Mouse (Mus musculus) layer of hippocampus, postnatal 25 days (tissue): ENCODE measurements around the gene Capza1. TPM values are rescaled to one million over a fixed set of nuclear protein-coding genes. Genes with fewer than 3 reads are reported as not detected.

Source experiments
- DNase-seq, 2 experiments: peaks; one replicate each; pipeline ENCODE4 v3.0.0; 2022; ENCODE audit warnings: mixed read lengths in 2 of 2, low spot score in 1 of 2; ENCODE audit errors: extremely low spot score in 1 of 2
- total RNA-seq, 2 experiments: library from RNA; stranded (reverse); gene quantifications; 2 replicates each; pipeline ENCODE4 v1.2.3; 2021

Gene Capza1
- total RNA-seq, 2 experiments from 2014 or later, result 47.1 to 47.8 TPM

- DNase-seq, result no peak
Observed at GRCm38 (mm10) chr3:104790401-104790937, 73.8 kb downstream of the Capza1 start.

- DNase-seq, result no peak
Observed at GRCm38 (mm10) chr3:104789822-104790221, 74.5 kb downstream of the Capza1 start.

GRCm38 (mm10) chr3:104789312-104789605 is 75.0 kb downstream of the Capza1 start:
- no peak for DNase-seq

GRCm38 (mm10) chr3:104788561-104789311 is 75.6 kb downstream of the Capza1 start:
- DNase-seq, result peak; percentile 38 to 53

- no peak for DNase-seq
Observed at GRCm38 (mm10) chr3:104788075-104788474, 76.2 kb downstream of the Capza1 start, which contains the start of gene Rhoc. TSS of gene Rhoc (plus strand) at chr3:104788375.

- DNase-seq, result no peak
Observed at GRCm38 (mm10) chr3:104785284-104785683, 79.0 kb downstream of the Capza1 start.

GRCm38 (mm10) chr3:104783971-104784500 is 80.3 kb downstream of the Capza1 start:
- DNase-seq, result no peak

- no peak for DNase-seq
Observed at GRCm38 (mm10) chr3:104782061-104782681, 82.1 kb downstream of the Capza1 start.

- DNase-seq, result no peak
Observed at GRCm38 (mm10) chr3:104781471-104781903, 82.8 kb downstream of the Capza1 start, which contains the start of gene Fam19a3. TSS of gene Fam19a3 (minus strand) at chr3:104781840.

- no peak for DNase-seq
Observed at GRCm38 (mm10) chr3:104780561-104781420, 83.5 kb downstream of the Capza1 start, which contains the start of gene Ppm1j. TSS of gene Ppm1j (plus strand) at chr3:104781056.

- peak; percentile 47 to 72 for DNase-seq
Observed at GRCm38 (mm10) chr3:104779949-104780348, 84.4 kb downstream of the Capza1 start.

- no peak for DNase-seq
Observed at GRCm38 (mm10) chr3:104777342-104777741, 87.0 kb downstream of the Capza1 start.

GRCm38 (mm10) chr3:104773301-104773700 is 91.0 kb downstream of the Capza1 start:
- no peak for DNase-seq

Other genes starting within 250 kb of the Capza1 start
- 10 to 100 TPM; 28.4 to 34.3 TPM for gene Slc16a1, start 225.8 kb downstream of the Capza1 start, total RNA-seq
- gene Ppm1j, start 83.4 kb downstream of the Capza1 start, total RNA-seq, result under 1 TPM; 0.63 to 0.79 TPM
- not detected for gene Fam19a3, start 82.7 kb downstream of the Capza1 start, total RNA-seq
- gene Rhoc, start 76.1 kb downstream of the Capza1 start, total RNA-seq, result 10 to 100 TPM; 25.8 to 26.2 TPM
- 10 to 100 TPM in 1 of 2 experiments, 1 to 10 TPM in 1; 7.0 to 12.5 TPM for gene Mov10, start 45.9 kb downstream of the Capza1 start, total RNA-seq
- gene St7l, start 500 bp downstream of the Capza1 start, total RNA-seq, result 10 to 100 TPM; 36.1 to 43.6 TPM
- gene Wnt2b, start 97.4 kb upstream of the Capza1 start, total RNA-seq, result under 1 TPM; 0.23 to 0.66 TPM
- 10 to 100 TPM; 26.4 to 26.6 TPM for gene Cttnbp2nl, start 188.6 kb upstream of the Capza1 start, total RNA-seq
- not detected for gene 4930564D02Rik, start 202.3 kb upstream of the Capza1 start, total RNA-seq